Mouse (Mus musculus): ENCODE measurements around the gene Mfsd13b. TPM values are rescaled to one million over a fixed set of nuclear protein-coding genes. Genes with fewer than 3 reads are reported as not detected.

The Mfsd13b gene
- 0.17 TPM in 1 of 2 replicates, not detected in the other for polyA plus RNA-seq (2015; fragmentation: Nextera tagmentation; extraction: Ambion mirVana)

DNA sequence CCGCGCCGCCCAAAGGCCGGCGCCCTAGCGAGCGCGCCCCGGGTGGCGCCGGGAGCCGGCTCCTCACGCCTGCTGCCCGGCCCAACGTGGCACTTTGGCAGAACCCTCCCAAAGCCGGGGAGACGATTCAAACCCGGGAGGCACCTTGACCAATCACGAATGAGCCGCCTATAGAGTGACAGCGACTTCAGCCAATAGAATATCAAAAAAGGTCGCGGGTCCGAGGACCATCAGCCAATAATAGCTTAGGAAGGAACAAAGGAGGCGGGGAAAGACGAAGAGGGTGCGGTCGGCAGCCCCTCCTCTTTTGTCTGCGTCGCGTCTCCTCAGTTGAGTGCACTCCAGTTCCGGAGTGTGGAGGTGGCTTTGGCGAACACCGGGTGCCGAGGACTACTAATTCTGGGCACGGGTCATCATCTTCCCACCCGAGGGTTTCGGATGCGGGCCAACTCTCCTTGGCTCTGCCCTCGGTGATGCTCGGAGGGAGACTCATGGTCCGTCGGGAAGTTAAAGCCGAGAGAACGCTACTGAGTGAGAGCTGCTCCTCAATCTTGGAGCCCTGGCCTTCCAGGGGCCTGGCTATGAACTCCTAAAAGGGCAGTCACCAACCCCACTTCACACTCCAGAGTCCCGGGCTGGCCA lies at the start of gene Mfsd13b, which contains the start of gene Cdr2:
Gene Mfsd13b (plus strand): TSS at position 310 of the 642 bp plus-strand sequence.
Gene Cdr2 (minus strand): TSS at position 113 of the 642 bp plus-strand sequence.
- Histone ChIP-seq H3K27me3 (replicated peaks; ENCODE audit: control insufficient read depth, insufficient read depth, low read length) (no peaks in the 10 kb centered on the region), H3K4me2 (ENCODE audit: low read length) (peak within 1 kb of the TSS; percentile 74), H3K4me3 (replicated peaks; ENCODE audit: low read length) (peak within 1 kb of the TSS; percentile 94), H3K4me1 (replicated peaks; ENCODE audit: control insufficient read depth, insufficient read depth, low read length) (peaks cover 19% of the 10 kb centered on the region), H3K9ac (replicated peaks; ENCODE audit: low read depth, low read length) (peak within 1 kb of the TSS; percentile 75), H3K36me3 (ENCODE audit: control insufficient read depth, insufficient read depth) (no peaks in the 10 kb centered on the region), H3K9me3 (ENCODE audit: control insufficient read depth, low read length) (no peaks in the 10 kb centered on the region), H3K27ac (ENCODE audit: low read length) (no peak within 1 kb of the TSS)
- peak; percentile 98 for ATAC-seq
- under 1% methylated on average over 46 of the region's 46 CpGs for WGBS

DNA sequence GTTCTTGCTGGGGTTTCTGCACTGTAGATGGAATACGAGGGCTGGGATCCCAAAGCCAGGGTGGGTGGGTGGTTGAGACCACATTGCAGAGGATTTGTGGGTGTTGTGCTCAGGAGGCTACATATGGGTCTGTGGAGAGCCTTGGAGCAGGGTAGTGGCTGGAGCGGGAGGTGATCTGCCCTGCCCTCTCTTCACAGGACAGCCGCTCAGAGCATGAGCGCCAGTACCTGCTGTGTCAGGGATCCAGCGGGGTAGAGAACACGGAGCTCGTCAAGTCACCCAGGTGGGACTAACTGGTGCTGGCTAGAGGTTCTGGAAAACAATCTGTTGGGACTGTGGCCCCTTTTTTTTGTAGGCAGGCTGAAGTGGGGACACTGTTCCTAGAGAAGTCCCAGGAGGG lies 49.2 kb upstream of the Mfsd13b start:
- H3K36me3 ChIP-seq (ENCODE audit: control insufficient read depth, insufficient read depth): peaks cover 39% of the 10 kb centered on the region
- H3K4me1 ChIP-seq (replicated peaks; ENCODE audit: control insufficient read depth, insufficient read depth, low read length): no peaks in the 10 kb centered on the region
- H3K4me3 ChIP-seq (replicated peaks; ENCODE audit: low read length): no peak overlapping the region
- H3K27ac ChIP-seq (ENCODE audit: low read length): no peak overlapping the region
- ATAC-seq: no peak
- H3K9me3 ChIP-seq (ENCODE audit: control insufficient read depth, low read length): no peaks in the 10 kb centered on the region
- 89% methylated on average over 7 of the region's 7 CpGs for WGBS
- no peak overlapping the region for H3K9ac ChIP-seq (replicated peaks; ENCODE audit: low read depth, low read length)
- H3K27me3 ChIP-seq (replicated peaks; ENCODE audit: control insufficient read depth, insufficient read depth, low read length): no peaks in the 10 kb centered on the region
- no peak overlapping the region for H3K4me2 ChIP-seq (ENCODE audit: low read length)

DNA sequence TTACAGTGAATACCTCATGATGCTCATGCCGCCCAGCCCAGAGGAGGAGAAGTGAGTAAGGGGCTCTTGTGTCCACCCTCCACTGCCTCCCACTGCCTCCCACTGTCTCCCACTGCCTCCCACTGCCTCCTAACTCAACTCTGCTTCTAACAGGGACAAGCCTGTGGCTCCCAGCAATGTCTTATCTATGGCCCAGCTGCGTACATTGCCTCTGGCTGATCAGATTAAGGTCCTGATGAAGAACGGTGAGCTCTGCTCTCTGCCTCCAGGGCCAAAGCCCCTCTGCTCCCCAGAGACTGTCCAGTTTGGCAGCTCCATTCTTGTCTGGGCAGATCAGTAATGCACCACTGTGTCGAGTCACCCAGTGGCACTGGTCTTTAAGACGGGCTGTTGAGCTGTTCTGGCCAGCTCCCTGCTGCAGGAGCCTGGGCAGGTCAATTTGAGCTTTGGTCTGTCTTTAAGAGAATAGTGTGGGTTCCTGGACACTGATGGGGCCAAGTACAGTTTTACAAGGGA lies 48.6 kb upstream of the Mfsd13b start:
- peaks cover 38% of the 10 kb centered on the region for H3K36me3 ChIP-seq (ENCODE audit: control insufficient read depth, insufficient read depth)
- H3K4me2 ChIP-seq (ENCODE audit: low read length): no peak overlapping the region
- WGBS: 88% methylated on average over 5 of the region's 5 CpGs
- H3K27me3 ChIP-seq (replicated peaks; ENCODE audit: control insufficient read depth, insufficient read depth, low read length): no peaks in the 10 kb centered on the region
- ATAC-seq: no peak
- no peak overlapping the region for H3K9ac ChIP-seq (replicated peaks; ENCODE audit: low read depth, low read length)
- H3K4me3 ChIP-seq (replicated peaks; ENCODE audit: low read length): no peak overlapping the region
- no peak overlapping the region for H3K27ac ChIP-seq (ENCODE audit: low read length)
- H3K4me1 ChIP-seq (replicated peaks; ENCODE audit: control insufficient read depth, insufficient read depth, low read length): no peaks in the 10 kb centered on the region
- no peaks in the 10 kb centered on the region for H3K9me3 ChIP-seq (ENCODE audit: control insufficient read depth, low read length)

DNA sequence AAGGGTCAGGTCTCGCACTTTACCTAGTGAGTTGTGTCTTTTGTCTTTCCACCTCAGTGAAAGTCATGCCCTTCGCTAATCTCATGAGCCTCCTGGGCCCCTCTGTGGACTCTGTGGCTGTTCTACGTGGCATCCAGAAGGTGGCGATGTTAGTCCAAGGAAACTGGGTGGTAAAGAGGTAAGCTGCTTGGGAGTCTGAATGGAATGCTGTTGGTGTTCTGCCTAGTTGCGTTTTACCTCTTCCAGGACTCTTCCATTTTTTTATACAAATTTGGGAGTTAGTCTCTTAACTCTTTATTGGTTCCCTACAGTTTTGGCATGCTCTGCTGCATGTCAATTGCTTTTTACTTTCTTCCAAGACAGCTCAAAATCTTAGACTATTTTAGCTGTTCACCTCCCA lies 47.6 kb upstream of the Mfsd13b start:
- Histone ChIP-seq H3K9me3 (ENCODE audit: control insufficient read depth, low read length) (no peaks in the 10 kb centered on the region), H3K4me1 (replicated peaks; ENCODE audit: control insufficient read depth, insufficient read depth, low read length) (no peaks in the 10 kb centered on the region), H3K4me3 (replicated peaks; ENCODE audit: low read length) (no peak overlapping the region), H3K36me3 (ENCODE audit: control insufficient read depth, insufficient read depth) (peaks cover 39% of the 10 kb centered on the region), H3K27me3 (replicated peaks; ENCODE audit: control insufficient read depth, insufficient read depth, low read length) (no peaks in the 10 kb centered on the region), H3K9ac (replicated peaks; ENCODE audit: low read depth, low read length) (no peak overlapping the region), H3K4me2 (ENCODE audit: low read length) (no peak overlapping the region), H3K27ac (ENCODE audit: low read length) (no peak overlapping the region)
- ATAC-seq: peak; percentile 58; the same call in 1 of the 2 replicates
- WGBS: 25% methylated on average over 5 of the region's 5 CpGs

DNA sequence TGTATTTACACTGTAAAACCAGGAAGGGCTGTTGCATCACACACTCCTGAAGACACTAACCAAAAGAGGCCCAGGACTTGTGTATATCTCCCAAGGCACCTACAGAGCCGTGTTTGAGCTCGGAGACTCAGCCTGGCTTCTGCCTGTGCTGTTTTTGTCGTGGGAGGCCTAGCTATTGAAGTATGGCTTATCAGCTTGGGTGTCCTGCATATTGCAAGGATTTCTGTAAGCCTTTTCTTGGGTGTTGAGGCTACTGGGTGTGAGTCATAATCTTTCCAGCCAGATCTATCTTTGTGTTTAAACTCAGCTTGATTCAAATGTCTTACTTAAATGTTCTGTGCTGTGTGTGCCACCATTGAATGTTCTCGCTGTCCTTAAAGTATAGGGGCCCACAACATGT lies 45.8 kb upstream of the Mfsd13b start:
- no peak for ATAC-seq
- Histone ChIP-seq H3K27ac (ENCODE audit: low read length) (no peak overlapping the region), H3K27me3 (replicated peaks; ENCODE audit: control insufficient read depth, insufficient read depth, low read length) (no peaks in the 10 kb centered on the region), H3K4me1 (replicated peaks; ENCODE audit: control insufficient read depth, insufficient read depth, low read length) (no peaks in the 10 kb centered on the region), H3K4me2 (ENCODE audit: low read length) (no peak overlapping the region), H3K9me3 (ENCODE audit: control insufficient read depth, low read length) (no peaks in the 10 kb centered on the region), H3K9ac (replicated peaks; ENCODE audit: low read depth, low read length) (no peak overlapping the region), H3K36me3 (ENCODE audit: control insufficient read depth, insufficient read depth) (peaks cover 36% of the 10 kb centered on the region), H3K4me3 (replicated peaks; ENCODE audit: low read length) (no peak overlapping the region)
- WGBS: 88% methylated on average over 4 of the region's 4 CpGs

DNA sequence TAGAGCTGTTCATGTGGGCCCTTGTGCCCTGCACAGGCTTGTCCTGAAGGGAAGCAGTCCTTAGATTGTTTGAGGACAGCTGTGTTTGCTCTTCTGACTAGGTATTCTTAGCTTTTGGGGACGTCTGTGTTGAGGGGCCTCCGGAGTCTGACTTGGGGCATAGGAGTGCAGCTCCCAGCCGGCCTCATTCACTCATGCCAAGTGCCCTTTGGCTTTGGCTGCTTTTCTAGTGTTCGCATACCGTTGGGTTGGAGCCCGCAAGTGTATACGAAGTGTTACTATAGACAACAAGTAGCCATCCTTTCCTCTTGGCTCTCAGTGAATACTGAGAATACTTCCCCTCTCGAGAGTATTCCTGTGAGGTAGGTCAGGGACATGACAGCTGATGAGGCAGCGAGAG lies 44.1 kb upstream of the Mfsd13b start:
- Histone ChIP-seq H3K4me3 (replicated peaks; ENCODE audit: low read length) (no peak overlapping the region), H3K36me3 (ENCODE audit: control insufficient read depth, insufficient read depth) (peaks cover 33% of the 10 kb centered on the region), H3K27ac (ENCODE audit: low read length) (no peak overlapping the region), H3K9me3 (ENCODE audit: control insufficient read depth, low read length) (no peaks in the 10 kb centered on the region), H3K9ac (replicated peaks; ENCODE audit: low read depth, low read length) (no peak overlapping the region), H3K27me3 (replicated peaks; ENCODE audit: control insufficient read depth, insufficient read depth, low read length) (no peaks in the 10 kb centered on the region), H3K4me1 (replicated peaks; ENCODE audit: control insufficient read depth, insufficient read depth, low read length) (no peaks in the 10 kb centered on the region), H3K4me2 (ENCODE audit: low read length) (no peak overlapping the region)
- ATAC-seq: no peak
- 86% methylated on average over 9 of the region's 9 CpGs for WGBS

DNA sequence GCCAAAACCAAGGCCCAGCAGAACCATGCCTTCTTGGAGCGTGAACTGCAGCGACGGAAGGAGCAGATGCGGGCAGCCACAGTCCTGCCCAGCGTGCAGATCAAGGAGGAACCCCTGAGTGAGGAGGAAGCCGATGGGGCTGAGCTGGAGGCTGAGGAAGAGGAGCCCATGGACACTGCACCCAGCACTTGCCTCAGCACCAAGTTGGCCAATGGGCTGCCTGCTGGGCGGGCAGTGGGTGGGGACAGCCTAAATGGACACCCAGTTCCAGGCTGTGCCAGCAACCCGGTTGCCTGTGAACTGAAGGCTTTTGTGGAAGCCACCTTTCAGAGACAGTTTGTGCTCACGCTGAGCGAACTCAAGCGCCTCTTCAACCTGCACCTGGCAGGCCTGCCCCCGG lies 42.0 kb upstream of the Mfsd13b start:
- Histone ChIP-seq H3K36me3 (ENCODE audit: control insufficient read depth, insufficient read depth) (peaks cover 34% of the 10 kb centered on the region), H3K4me3 (replicated peaks; ENCODE audit: low read length) (no peak overlapping the region), H3K27ac (ENCODE audit: low read length) (no peak overlapping the region), H3K4me1 (replicated peaks; ENCODE audit: control insufficient read depth, insufficient read depth, low read length) (no peaks in the 10 kb centered on the region), H3K9ac (replicated peaks; ENCODE audit: low read depth, low read length) (no peak overlapping the region), H3K9me3 (ENCODE audit: control insufficient read depth, low read length) (no peaks in the 10 kb centered on the region), H3K27me3 (replicated peaks; ENCODE audit: control insufficient read depth, insufficient read depth, low read length) (no peaks in the 10 kb centered on the region), H3K4me2 (ENCODE audit: low read length) (no peak overlapping the region)
- 95% methylated on average over 12 of the region's 12 CpGs for WGBS
- no peak for ATAC-seq

DNA sequence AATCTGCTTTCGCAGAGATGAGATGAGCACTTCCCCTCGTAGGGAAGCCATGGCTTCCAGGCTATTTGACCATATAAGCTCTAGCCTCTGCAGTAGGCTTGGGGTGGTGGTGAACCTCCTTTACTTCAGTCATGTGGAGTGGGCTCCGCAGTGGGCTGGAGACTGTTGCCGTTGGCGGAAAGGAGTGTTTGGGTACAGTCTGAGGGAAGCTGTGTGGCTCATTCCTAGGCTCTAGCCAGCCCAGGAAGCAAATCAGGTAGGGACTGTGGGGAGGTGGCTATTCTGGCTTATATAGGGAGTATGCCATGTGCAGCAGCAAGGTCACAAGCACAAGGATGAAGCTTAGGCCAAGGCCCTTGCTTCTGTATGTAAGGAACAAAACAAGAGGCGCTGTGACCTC lies 41.1 kb upstream of the Mfsd13b start:
- ATAC-seq: no peak
- no peaks in the 10 kb centered on the region for H3K9me3 ChIP-seq (ENCODE audit: control insufficient read depth, low read length)
- H3K27me3 ChIP-seq (replicated peaks; ENCODE audit: control insufficient read depth, insufficient read depth, low read length): no peaks in the 10 kb centered on the region
- H3K4me3 ChIP-seq (replicated peaks; ENCODE audit: low read length): no peak overlapping the region
- H3K4me2 ChIP-seq (ENCODE audit: low read length): no peak overlapping the region
- 96% methylated on average over 6 of the region's 6 CpGs for WGBS
- no peak overlapping the region for H3K27ac ChIP-seq (ENCODE audit: low read length)
- no peak overlapping the region for H3K9ac ChIP-seq (replicated peaks; ENCODE audit: low read depth, low read length)
- peaks cover 35% of the 10 kb centered on the region for H3K36me3 ChIP-seq (ENCODE audit: control insufficient read depth, insufficient read depth)
- H3K4me1 ChIP-seq (replicated peaks; ENCODE audit: control insufficient read depth, insufficient read depth, low read length): no peaks in the 10 kb centered on the region

DNA sequence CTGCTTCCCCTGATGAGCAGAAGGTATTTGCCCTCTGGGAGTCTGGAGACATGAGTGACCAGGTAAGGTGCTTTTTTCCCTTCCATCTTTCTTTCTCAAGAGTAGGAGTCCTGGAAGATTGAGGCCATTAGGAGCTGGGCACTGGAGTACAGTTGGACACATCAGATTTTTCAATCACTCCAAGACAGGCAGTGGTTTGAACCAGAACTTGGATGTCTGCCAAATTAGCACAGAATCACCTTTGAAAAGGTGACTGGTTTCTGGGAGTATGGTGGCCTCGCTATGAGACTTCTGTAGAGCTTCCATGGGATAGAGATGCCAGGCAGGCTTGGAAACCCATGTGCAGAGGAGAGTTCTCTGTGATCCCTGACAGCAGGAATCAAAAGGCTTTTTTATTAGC lies 39.8 kb upstream of the Mfsd13b start:
- WGBS: 68% methylated on average over 1 of the region's 1 CpGs
- H3K36me3 ChIP-seq (ENCODE audit: control insufficient read depth, insufficient read depth): peaks cover 34% of the 10 kb centered on the region
- no peaks in the 10 kb centered on the region for H3K9me3 ChIP-seq (ENCODE audit: control insufficient read depth, low read length)
- no peaks in the 10 kb centered on the region for H3K27me3 ChIP-seq (replicated peaks; ENCODE audit: control insufficient read depth, insufficient read depth, low read length)
- H3K27ac ChIP-seq (ENCODE audit: low read length): no peak overlapping the region
- no peak overlapping the region for H3K9ac ChIP-seq (replicated peaks; ENCODE audit: low read depth, low read length)
- no peak overlapping the region for H3K4me3 ChIP-seq (replicated peaks; ENCODE audit: low read length)
- no peak overlapping the region for H3K4me2 ChIP-seq (ENCODE audit: low read length)
- ATAC-seq: no peak
- H3K4me1 ChIP-seq (replicated peaks; ENCODE audit: control insufficient read depth, insufficient read depth, low read length): no peaks in the 10 kb centered on the region
